Mouse (Mus musculus) stomach, embryonic 15.5 days (tissue): Measurements from ENCODE around the gene Slc44a5. TPM values are rescaled to one million over a fixed set of nuclear protein-coding genes. Genes with fewer than 3 reads are reported as not detected.
"Not testable (repeated sequence)": the region's sequence is repeated elsewhere in the genome, so short reads cannot be mapped to it uniquely, and the experiment has no call there.

Source experiments
- ATAC-seq: fragments of 200-750 bp; cut with Nextera tagmentation; 2 replicates; pipeline ENCODE4 v1.8.0; 2017; ENCODE audit warnings: low read depth, moderate number of reproducible peaks, moderate TSS enrichment; ENCODE audit not compliant: insufficient read depth, low FRiP score
- H3K27ac ChIP-seq: fragments of 300-500 bp; sonication (generic); 2 replicates; pipeline ENCODE4 v1.5.1; 2015; ENCODE audit warnings: mild to moderate bottlenecking, inconsistent platforms
- H3K27me3 ChIP-seq: fragments of 300-500 bp; sonication (generic); replicated peaks from 2 replicates; pipeline ENCODE4 v1.6.1; 2015; ENCODE audit warnings: inconsistent platforms
- H3K36me3 ChIP-seq: fragments of 300-500 bp; sonication (generic); 2 replicates; pipeline ENCODE4 v1.6.1; 2015; ENCODE audit warnings: inconsistent platforms
- H3K4me1 ChIP-seq: fragments of 300-500 bp; sonication (generic); 2 replicates; pipeline ENCODE4 v1.6.1; 2015; ENCODE audit warnings: inconsistent platforms
- H3K4me2 ChIP-seq: fragments of 300-500 bp; sonication (generic); 2 replicates; pipeline ENCODE4 v1.6.1; 2015; ENCODE audit warnings: mild to moderate bottlenecking, inconsistent platforms
- H3K4me3 ChIP-seq: fragments of 300-500 bp; sonication (generic); replicated peaks from 2 replicates; pipeline ENCODE4 v1.5.1; 2015; ENCODE audit warnings: inconsistent platforms
- H3K9ac ChIP-seq: fragments of 300-500 bp; sonication (generic); 2 replicates; pipeline ENCODE4 v1.6.1; 2015; ENCODE audit warnings: inconsistent platforms
- H3K9me3 ChIP-seq: fragments of 300-500 bp; sonication (generic); 2 replicates; pipeline ENCODE4 v1.6.1; 2016; ENCODE audit warnings: inconsistent platforms
- WGBS: fragments of 180-500 bp; shearing (Covaris S2); methylation state at CpG from one replicate; pipeline ENCODE4 v1.1.7; 2015; 5-methylcytosine and 5-hydroxymethylcytosine counted together
- polyA plus RNA-seq: library from polyadenylated mRNA; unstranded; fragments of >200 nt; fragmentation: Nextera tagmentation; extraction: Ambion mirVana; gene quantifications from 2 replicates; pipeline ENCODE4 v1.2.1, GENCODE M21; 2015

Gene Slc44a5
- polyA plus RNA-seq, 1 experiment from 2014 or later: 0.78 TPM

- 18% methylated on average over 4 of the region's 4 CpGs for WGBS
- Histone ChIP-seq H3K27ac (no peak overlapping the region), H3K9me3 (no peaks in the 10 kb centered on the region), H3K4me1 (no peaks in the 10 kb centered on the region), H3K4me3 (no peak overlapping the region), H3K9ac (no peak overlapping the region), H3K36me3 (no peaks in the 10 kb centered on the region), H3K27me3 (no peaks in the 10 kb centered on the region), H3K4me2 (no peak overlapping the region)
- no peak for ATAC-seq
Measured at GRCm38 (mm10) chr3:154209776-154210430, 236.7 kb downstream of the Slc44a5 start.

- no peaks in the 10 kb centered on the region for H3K36me3 ChIP-seq
- 46% methylated on average over 10 of the region's 10 CpGs for WGBS
- no peak overlapping the region for H3K9ac ChIP-seq
- no peaks in the 10 kb centered on the region for H3K4me1 ChIP-seq
- no peaks in the 10 kb centered on the region for H3K9me3 ChIP-seq
- no peak overlapping the region for H3K4me3 ChIP-seq
- H3K27me3 ChIP-seq: no peaks in the 10 kb centered on the region
- H3K27ac ChIP-seq: no peak overlapping the region
- ATAC-seq: no peak
- H3K4me2 ChIP-seq: no peak overlapping the region
Measured at GRCm38 (mm10) chr3:154210431-154211055, 237.3 kb downstream of the Slc44a5 start.

- Histone ChIP-seq H3K36me3 (no peaks in the 10 kb centered on the region), H3K9ac (no peak overlapping the region), H3K9me3 (no peaks in the 10 kb centered on the region), H3K27me3 (no peaks in the 10 kb centered on the region), H3K4me3 (no peak overlapping the region), H3K4me1 (no peaks in the 10 kb centered on the region), H3K4me2 (no peak overlapping the region), H3K27ac (no peak overlapping the region)
- ATAC-seq: no peak
- 75% methylated on average over 2 of the region's 2 CpGs for WGBS
Measured at GRCm38 (mm10) chr3:154212551-154212950, 239.3 kb downstream of the Slc44a5 start.

- Histone ChIP-seq H3K4me3 (no peak overlapping the region), H3K27me3 (no peaks in the 10 kb centered on the region), H3K4me2 (no peak overlapping the region), H3K9me3 (no peaks in the 10 kb centered on the region), H3K27ac (no peak overlapping the region), H3K36me3 (no peaks in the 10 kb centered on the region), H3K9ac (no peak overlapping the region), H3K4me1 (no peaks in the 10 kb centered on the region)
- ATAC-seq: no peak
- 77% methylated on average over 7 of the region's 7 CpGs for WGBS
Measured at GRCm38 (mm10) chr3:154215309-154215708, 242.1 kb downstream of the Slc44a5 start.

- Histone ChIP-seq H3K27ac (no peak overlapping the region), H3K4me2 (no peak overlapping the region), H3K9ac (no peak overlapping the region), H3K9me3 (no peaks in the 10 kb centered on the region), H3K36me3 (no peaks in the 10 kb centered on the region), H3K4me3 (no peak overlapping the region), H3K4me1 (no peaks in the 10 kb centered on the region), H3K27me3 (no peaks in the 10 kb centered on the region)
- ATAC-seq: no peak
Measured at GRCm38 (mm10) chr3:154215779-154216178, 242.5 kb downstream of the Slc44a5 start.

GRCm38 (mm10) chr3:154222141-154222591 lies 248.9 kb downstream of the Slc44a5 start:
- 23% methylated on average over 8 of the region's 8 CpGs for WGBS
- no peak overlapping the region for H3K4me2 ChIP-seq
- no peaks in the 10 kb centered on the region for H3K36me3 ChIP-seq
- ATAC-seq: no peak
- no peaks in the 10 kb centered on the region for H3K4me1 ChIP-seq
- no peak overlapping the region for H3K9ac ChIP-seq
- H3K9me3 ChIP-seq: no peaks in the 10 kb centered on the region
- H3K27ac ChIP-seq: no peak overlapping the region
- H3K4me3 ChIP-seq: no peak overlapping the region
- no peaks in the 10 kb centered on the region for H3K27me3 ChIP-seq

- no peak overlapping the region for H3K4me3 ChIP-seq
- 52% methylated on average over 4 of the region's 4 CpGs for WGBS
- H3K4me2 ChIP-seq: no peak overlapping the region
- no peaks in the 10 kb centered on the region for H3K4me1 ChIP-seq
- no peaks in the 10 kb centered on the region for H3K27me3 ChIP-seq
- H3K9ac ChIP-seq: no peak overlapping the region
- no peaks in the 10 kb centered on the region for H3K9me3 ChIP-seq
- no peaks in the 10 kb centered on the region for H3K36me3 ChIP-seq
- no peak overlapping the region for H3K27ac ChIP-seq
- no peak for ATAC-seq
Measured at GRCm38 (mm10) chr3:154222688-154223087, 249.5 kb downstream of the Slc44a5 start.

GRCm38 (mm10) chr3:154226100-154226752 lies 253.0 kb downstream of the Slc44a5 start:
- H3K9me3 ChIP-seq: no peaks in the 10 kb centered on the region
- 54% methylated on average over 10 of the region's 10 CpGs for WGBS
- peak; percentile 53; the same call in 1 of the 2 replicates for ATAC-seq
- no peak overlapping the region for H3K9ac ChIP-seq
- H3K4me3 ChIP-seq: no peak overlapping the region
- H3K4me2 ChIP-seq: no peak overlapping the region
- no peaks in the 10 kb centered on the region for H3K4me1 ChIP-seq
- no peaks in the 10 kb centered on the region for H3K36me3 ChIP-seq
- no peaks in the 10 kb centered on the region for H3K27me3 ChIP-seq
- no peak overlapping the region for H3K27ac ChIP-seq

GRCm38 (mm10) chr3:154244932-154245331 lies 271.7 kb downstream of the Slc44a5 start:
- no peak overlapping the region for H3K9ac ChIP-seq
- no peaks in the 10 kb centered on the region for H3K9me3 ChIP-seq
- no peaks in the 10 kb centered on the region for H3K27me3 ChIP-seq
- H3K36me3 ChIP-seq: no peaks in the 10 kb centered on the region
- H3K4me3 ChIP-seq: no peak overlapping the region
- no peaks in the 10 kb centered on the region for H3K4me1 ChIP-seq
- H3K27ac ChIP-seq: no peak overlapping the region
- no peak overlapping the region for H3K4me2 ChIP-seq
- ATAC-seq: no peak
- 75% methylated on average over 1 of the region's 1 CpGs for WGBS

- Histone ChIP-seq H3K9ac (no peak overlapping the region), H3K4me3 (no peak overlapping the region), H3K4me2 (no peak overlapping the region), H3K4me1 (no peaks in the 10 kb centered on the region), H3K9me3 (no peaks in the 10 kb centered on the region), H3K27me3 (no peaks in the 10 kb centered on the region), H3K27ac (no peak overlapping the region), H3K36me3 (no peaks in the 10 kb centered on the region)
- 88% methylated on average over 2 of the region's 2 CpGs for WGBS
- ATAC-seq: no peak
Measured at GRCm38 (mm10) chr3:154251486-154251885, 278.2 kb downstream of the Slc44a5 start.

- H3K9ac ChIP-seq: no peak overlapping the region
- H3K4me2 ChIP-seq: no peak overlapping the region
- no peak overlapping the region for H3K4me3 ChIP-seq
- no peak for ATAC-seq
- H3K4me1 ChIP-seq: no peaks in the 10 kb centered on the region
- 56% methylated on average over 10 of the region's 10 CpGs for WGBS
- no peaks in the 10 kb centered on the region for H3K36me3 ChIP-seq
- no peak overlapping the region for H3K27ac ChIP-seq
- no peaks in the 10 kb centered on the region for H3K27me3 ChIP-seq
- no peaks in the 10 kb centered on the region for H3K9me3 ChIP-seq
Measured at GRCm38 (mm10) chr3:154252219-154252618, 279.0 kb downstream of the Slc44a5 start.

- H3K4me2 ChIP-seq, ATAC-seq, H3K9ac ChIP-seq, H3K36me3 ChIP-seq, H3K4me1 ChIP-seq, H3K27me3 ChIP-seq, H3K27ac ChIP-seq, H3K9me3 ChIP-seq, H3K4me3 ChIP-seq: not testable (repeated sequence)
- WGBS: 86% methylated on average over 2 of the region's 2 CpGs
Measured at GRCm38 (mm10) chr3:154254187-154254586, 281.0 kb downstream of the Slc44a5 start.
